ENCODE assay signal across 34 mouse cellular contexts in the genomic region with DNA sequence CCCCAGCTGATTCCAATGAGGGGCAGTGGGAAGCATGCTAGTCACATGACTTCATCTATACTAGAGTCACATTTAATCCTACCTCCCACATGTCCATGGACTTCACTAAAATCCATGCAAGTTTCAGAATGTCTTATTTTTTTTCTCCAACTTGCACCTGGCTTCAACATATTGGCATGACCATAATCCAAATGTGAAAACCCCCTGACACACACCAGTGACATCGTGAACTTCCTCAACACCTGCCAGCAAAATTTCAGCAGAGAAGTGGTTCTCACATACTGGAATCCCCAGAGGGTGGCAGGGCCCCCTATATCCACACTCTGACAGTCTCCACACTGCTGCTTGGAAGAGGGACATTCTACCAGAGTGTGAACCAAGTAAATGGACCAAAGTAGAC.
"Had no signal": no experiment of that assay in that cellular context is flagged by ENCODE, and none has a peak within 500 bp of the region (broad histone marks: within the 10 kb centered on the region; RNA-seq: fewer than 3 reads in every experiment).

No protein-coding gene starts in this region.

- DNase-seq: heart, postnatal 10 days; heart, postnatal 14 days; heart, postnatal 36 days; heart, postnatal 4 days; kidney, adult 11 months; kidney, adult 18-20 months; kidney, adult 2 months; kidney, adult 8-10 months; kidney, adult 9 months; kidney, postnatal 10 days; kidney, postnatal 14 days; kidney, postnatal 25 days; kidney, postnatal 36 days; kidney, postnatal 4 days; layer of hippocampus, postnatal 36 days had no signal

- ATAC-seq: hindbrain, embryonic 16.5 days; hindbrain, postnatal 0 days; inflammation-experienced regulatory T-cells, adult 6 months; intestine, embryonic 15.5 days; intestine, embryonic 16.5 days; intestine, postnatal 0 days had no signal

- H3K27ac ChIP-seq: heart, embryonic 10.5 days; heart, embryonic 13.5 days; heart, embryonic 15.5 days; hindbrain, embryonic 12.5 days; hindbrain, embryonic 13.5 days; hindbrain, embryonic 14.5 days; hindbrain, embryonic 15.5 days; hindbrain, postnatal 0 days; intestine, embryonic 15.5 days; kidney, embryonic 15.5 days; kidney, postnatal 0 days; layer of hippocampus, adult 2 months; left cerebral cortex, adult 2 months had no signal

- H3K9ac ChIP-seq: heart, embryonic 12.5 days; heart, embryonic 13.5 days; heart, embryonic 15.5 days; hindbrain, embryonic 12.5 days; hindbrain, embryonic 13.5 days; hindbrain, embryonic 14.5 days; hindbrain, embryonic 15.5 days; intestine, embryonic 15.5 days; kidney, embryonic 15.5 days had no signal

- H3K4me1 ChIP-seq: heart, embryonic 10.5 days; intestine, embryonic 15.5 days had no signal

- H3K27me3 ChIP-seq: heart, embryonic 12.5 days; heart, embryonic 13.5 days; heart, embryonic 15.5 days; hindbrain, embryonic 12.5 days; hindbrain, embryonic 13.5 days; hindbrain, embryonic 15.5 days; intestine, embryonic 15.5 days had no signal

- H3K4me2 ChIP-seq: heart, embryonic 11.5 days; heart, embryonic 12.5 days; heart, embryonic 13.5 days; heart, embryonic 15.5 days; hindbrain, embryonic 12.5 days; hindbrain, embryonic 13.5 days; hindbrain, embryonic 14.5 days; hindbrain, embryonic 15.5 days; intestine, embryonic 15.5 days; kidney, embryonic 15.5 days had no signal

- H3K4me3 ChIP-seq: heart, embryonic 10.5 days; heart, embryonic 12.5 days; heart, embryonic 13.5 days; heart, embryonic 15.5 days; hindbrain, embryonic 12.5 days; hindbrain, embryonic 13.5 days; hindbrain, embryonic 15.5 days; intestine, embryonic 15.5 days; kidney, embryonic 15.5 days; layer of hippocampus, adult 2 months; left cerebral cortex, adult 2 months had no signal

- H3K36me3 ChIP-seq: heart, embryonic 10.5 days; heart, embryonic 12.5 days; heart, embryonic 13.5 days; heart, embryonic 15.5 days; hindbrain, embryonic 12.5 days; hindbrain, embryonic 13.5 days; hindbrain, embryonic 15.5 days; intestine, embryonic 15.5 days; kidney, embryonic 15.5 days had no signal

- H3K9me3 ChIP-seq: heart, embryonic 10.5 days; heart, embryonic 12.5 days; heart, embryonic 13.5 days; heart, embryonic 15.5 days; hindbrain, embryonic 12.5 days; hindbrain, embryonic 13.5 days; hindbrain, embryonic 15.5 days; intestine, embryonic 15.5 days; kidney, embryonic 15.5 days had no signal
